Comparison of ENCODE assay signal across 7 mouse cellular contexts in genomic region chr12:110840348-110841198, GRCm38 (mm10). TPM values are rescaled to one million over a fixed set of nuclear protein-coding genes. Genes with fewer than 3 reads are reported as not detected.
DNase-seq lines count a peak whose midpoint lies in the region; ATAC-seq and TF ChIP-seq lines count a peak whose summit lies in the region.

Mok (minus strand) TSS chr12:110840939.

- no peak for TF ChIP-seq POLR2A in small intestine, adult 2 months (IDR thresholded peaks at IDR 0.05; ENCODE audit: low read depth, low read length)

- peak; percentile 97 for DNase-seq in adrenal gland, adult 2 months
- peak; percentile 93 for DNase-seq in embryo, embryonic 11.5 days (ENCODE audit: low read depth, low spot score)
- DNase-seq in gastrocnemius, postnatal 4 days (ENCODE audit: low spot score in 2 of 2): peak; percentile 93 to 94
- peak; percentile 97 for DNase-seq in left cerebral cortex, postnatal 4 days

- TF ChIP-seq CTCF in intestine, postnatal 0 days (IDR thresholded peaks at IDR 0.05; ENCODE audit: low read depth): no peak
- no peak for TF ChIP-seq CTCF in small intestine, adult 2 months (IDR thresholded peaks at IDR 0.05; ENCODE audit: extremely low read depth, insufficient read length, insufficient replicate concordance, low read depth, low read length)

- H3K4me1 ChIP-seq in intestine, postnatal 0 days (replicated peaks; ENCODE audit: control insufficient read depth, insufficient read depth, low read length): peaks cover 5% of the 10 kb centered on the region; the same call in 1 of the 2 replicates
- peaks cover 49% of the 10 kb centered on the region for H3K4me1 ChIP-seq in midbrain, embryonic 12.5 days
- H3K4me1 ChIP-seq in small intestine, adult 2 months (ENCODE audit: control insufficient read depth, insufficient read depth, insufficient read length, low read length): no peaks in the 10 kb centered on the region

- no peaks in the 10 kb centered on the region for H3K27me3 ChIP-seq in intestine, postnatal 0 days (replicated peaks; ENCODE audit: control insufficient read depth, insufficient read depth, low read length)
- H3K27me3 ChIP-seq in midbrain, embryonic 12.5 days: peaks cover 35% of the 10 kb centered on the region
- H3K27me3 ChIP-seq in small intestine, adult 2 months (ENCODE audit: control insufficient read depth, insufficient read depth, low read length): no peaks in the 10 kb centered on the region

- no peaks in the 10 kb centered on the region for H3K36me3 ChIP-seq in intestine, postnatal 0 days (ENCODE audit: control insufficient read depth, insufficient read depth)
- H3K36me3 ChIP-seq in midbrain, embryonic 12.5 days: no peaks in the 10 kb centered on the region
- H3K36me3 ChIP-seq in small intestine, adult 2 months (ENCODE audit: control insufficient read depth, insufficient read depth, low read length): no peaks in the 10 kb centered on the region

- no peak within 1 kb of the TSS for H3K27ac ChIP-seq in intestine, postnatal 0 days (ENCODE audit: low read depth, low read length)
- peak within 1 kb of the TSS; percentile 71 for H3K27ac ChIP-seq in midbrain, embryonic 12.5 days (replicated peaks)
- H3K27ac ChIP-seq in small intestine, adult 2 months (ENCODE audit: insufficient read depth, low read depth, low read length): no peak within 1 kb of the TSS

- ATAC-seq in intestine, postnatal 0 days: peak; percentile 31; the same call in 1 of the 2 replicates
- peak; percentile 83 for ATAC-seq in midbrain, embryonic 12.5 days (ENCODE audit: low FRiP score, low read depth)

- under 1% methylated on average over 71 of the region's 71 CpGs for WGBS in intestine, postnatal 0 days
- under 1% methylated on average over 71 of the region's 71 CpGs for WGBS in midbrain, embryonic 12.5 days
- WGBS in small intestine, adult 2 months: under 1% methylated on average over 71 of the region's 71 CpGs

- peak within 1 kb of the TSS; percentile 69 for H3K4me3 ChIP-seq in intestine, postnatal 0 days (ENCODE audit: low read depth, low read length)
- H3K4me3 ChIP-seq in midbrain, embryonic 12.5 days: peak within 1 kb of the TSS; percentile 83
- peak within 1 kb of the TSS; percentile 91 for H3K4me3 ChIP-seq in small intestine, adult 2 months (ENCODE audit: low read depth, low read length)

- no peaks in the 10 kb centered on the region for H3K9me3 ChIP-seq in intestine, postnatal 0 days (ENCODE audit: control insufficient read depth)
- H3K9me3 ChIP-seq in midbrain, embryonic 12.5 days: no peaks in the 10 kb centered on the region

- H3K4me2 ChIP-seq in intestine, postnatal 0 days (replicated peaks; ENCODE audit: low read depth): peak within 1 kb of the TSS; percentile 85
- H3K4me2 ChIP-seq in midbrain, embryonic 12.5 days (replicated peaks): peak within 1 kb of the TSS; percentile 69

- intact Hi-C loops in left cerebral cortex, postnatal 4 days (cut with DNase I): loop anchor here (5.0 to 10.0 kb wide), 4 partner anchors 106 to 423 kb away; partner anchors contain the start of gene Wdr20

- peak within 1 kb of the TSS; percentile 23; the same call in 1 of the 2 replicates for H3K9ac ChIP-seq in intestine, postnatal 0 days (ENCODE audit: low read depth, low read length)
- peak within 1 kb of the TSS; percentile 68 for H3K9ac ChIP-seq in midbrain, embryonic 12.5 days (replicated peaks)

RNA-seq across cellular contexts. Expression of gene Mok, which starts in this region (rescaled TPM):
- 1 to 10 TPM; 1.2 to 2.2 TPM for total RNA-seq in adrenal gland, adult 2 months (2021)
- polyA plus RNA-seq in adrenal gland, adult 2 months (2012; rRNA removed): 1.5 and 1.7 TPM in 2 replicates
- total RNA-seq in gastrocnemius, postnatal 4 days (2021): under 1 TPM; 0.34 to 0.91 TPM
- polyA plus RNA-seq in intestine, postnatal 0 days (2015; fragmentation: Nextera tagmentation; extraction: Ambion mirVana): 0.80 and 0.85 TPM in 2 replicates
- total RNA-seq in left cerebral cortex, postnatal 4 days (2021): 10 to 100 TPM; 13.2 to 16.5 TPM
- 11.1 and 13.2 TPM in 2 replicates for polyA plus RNA-seq in midbrain, embryonic 12.5 days (2016; fragmentation: Nextera tagmentation; extraction: Ambion mirVana)
- polyA plus RNA-seq in small intestine, adult 2 months (2012; rRNA removed): 0.17 and 0.81 TPM in 2 replicates

Comparison
In these comparisons a context has a peak if more than half of its experiments do, and no peak if none do; other contexts are left out.
1. RNA of gene Mok (total RNA-seq): 13.2 to 16.5 TPM in left cerebral cortex, postnatal 4 days; 1.2 to 2.2 TPM in adrenal gland, adult 2 months and 0.34 to 0.91 TPM in gastrocnemius, postnatal 4 days; every median in the first group is over 4 times any median in the second.
2. Peak in DNase-seq in gastrocnemius, postnatal 4 days; RNA of the gene not detected or under 1 TPM.
3. Peak in ATAC-seq, H3K4me3 ChIP-seq, H3K9ac ChIP-seq and H3K4me2 ChIP-seq in intestine, postnatal 0 days; RNA of the gene not detected or under 1 TPM.
4. Peak in every context shown above with its lines, with median percentiles within 50 percentile points of each other: DNase-seq and H3K4me3 ChIP-seq.